Mouse (Mus musculus) testis, adult 2 months (tissue): ENCODE data around the gene Rcan3. TPM values are rescaled to one million over a fixed set of nuclear protein-coding genes. Genes with fewer than 3 reads are reported as not detected.

Experiments
- H3K27ac ChIP-seq: fragments of 200-500 bp; 2 replicates; pipeline ENCODE4 v1.5.1; 2012; ENCODE audit warnings: low read depth, low read length; ENCODE audit not compliant: control insufficient read depth, insufficient read depth
- H3K27me3 ChIP-seq: fragments of 200-500 bp; 2 replicates; pipeline ENCODE4 v1.6.1; 2012; ENCODE audit warnings: mild to moderate bottlenecking, low read length, moderate library complexity; ENCODE audit not compliant: control insufficient read depth, insufficient read depth
- H3K36me3 ChIP-seq: fragments of 200-500 bp; 2 replicates; pipeline ENCODE4 v1.6.1; 2012; ENCODE audit warnings: mild to moderate bottlenecking, low read length; ENCODE audit not compliant: control insufficient read depth, insufficient read depth
- H3K4me1 ChIP-seq: fragments of 200-500 bp; 2 replicates; pipeline ENCODE4 v1.6.1; 2012; ENCODE audit warnings: low read length; ENCODE audit not compliant: control insufficient read depth, insufficient read depth
- H3K4me3 ChIP-seq: fragments of 200-500 bp; 2 replicates; pipeline ENCODE4 v1.5.1; 2012; ENCODE audit warnings: low read depth, mild to moderate bottlenecking, low read length, moderate library complexity, mixed read lengths; ENCODE audit not compliant: control insufficient read depth
- CTCF ChIP-seq: fragments of 200-500 bp; IDR thresholded peaks from 2 replicates; pipeline ENCODE4 v1.5.1; 2012; ENCODE audit warnings: low read depth, mild to moderate bottlenecking, inconsistent platforms, low read length, moderate library complexity; ENCODE audit not compliant: control insufficient read depth, insufficient read depth, insufficient replicate concordance
- POLR2A ChIP-seq: fragments of 200-500 bp; IDR thresholded peaks from 2 replicates; pipeline ENCODE4 v1.6.1; 2012; ENCODE audit warnings: low read depth, mild to moderate bottlenecking, inconsistent platforms, low read length, moderate library complexity; ENCODE audit not compliant: control insufficient read depth
- polyA plus RNA-seq: library from polyadenylated mRNA; depleted of rRNA; stranded (reverse); fragments of >200 nt; gene quantifications from 2 replicates; pipeline ENCODE4 v1.2.3, GENCODE M21; 2012

Gene Rcan3
- polyA plus RNA-seq, 1 experiment: 3.0 TPM

DNA sequence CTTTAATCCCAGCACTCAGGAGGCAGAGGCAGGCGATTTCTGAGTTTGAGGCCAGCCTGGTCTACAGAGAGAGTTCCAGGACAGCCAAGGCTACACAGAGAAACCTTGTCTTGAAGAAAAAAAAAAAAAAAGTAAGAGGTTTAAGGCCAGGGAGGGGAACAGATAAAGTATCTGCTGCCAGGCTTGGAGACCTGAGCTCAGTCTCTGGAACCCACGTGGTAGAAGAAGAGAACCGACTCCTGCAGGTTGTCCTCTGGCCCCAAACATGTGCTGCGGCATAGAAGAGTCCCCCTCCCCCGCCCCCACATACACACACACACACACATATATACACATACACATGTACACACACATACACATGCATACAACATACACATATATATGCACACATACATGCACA is 8.8 kb upstream of the Rcan3 start:
- Histone ChIP-seq H3K36me3 (no peaks in the 10 kb centered on the region), H3K4me3 (no peak overlapping the region), H3K27ac (no peak overlapping the region), H3K27me3 (no peaks in the 10 kb centered on the region), H3K4me1 (peaks cover 2% of the 10 kb centered on the region; the same call in 1 of the 2 replicates)
- TF ChIP-seq CTCF: no peak
- TF ChIP-seq POLR2A: no peak

DNA sequence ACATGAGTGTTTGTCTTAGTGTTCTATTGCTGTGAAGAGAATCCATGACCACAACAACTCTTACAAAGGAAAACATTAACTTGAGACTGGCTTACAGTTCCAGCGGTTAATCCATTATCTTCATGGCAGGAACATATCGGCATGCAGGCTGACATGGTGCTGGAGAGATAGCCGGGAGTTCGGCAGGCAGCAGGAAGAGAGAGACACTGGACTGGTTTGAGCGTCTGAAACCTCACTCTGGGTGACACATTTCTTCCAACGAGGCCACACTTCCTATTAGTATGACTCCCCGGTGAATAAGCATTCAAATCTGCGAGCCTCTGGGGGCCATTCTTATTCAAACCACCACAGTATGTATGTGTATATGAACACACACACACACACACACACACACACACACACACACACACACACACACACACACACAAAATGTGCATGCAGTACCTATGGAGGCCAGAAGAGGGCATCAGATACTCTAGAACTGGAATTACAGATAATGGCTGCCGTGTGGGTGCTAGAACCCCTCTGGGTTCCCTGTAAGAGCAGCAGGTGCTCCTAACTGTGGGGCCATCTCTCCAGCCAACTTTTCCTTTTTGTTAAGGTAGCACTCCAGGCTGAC is 6.4 kb upstream of the Rcan3 start:
- Histone ChIP-seq H3K36me3 (no peaks in the 10 kb centered on the region), H3K4me1 (peaks cover 8% of the 10 kb centered on the region), H3K27me3 (no peaks in the 10 kb centered on the region), H3K4me3 (no peak overlapping the region), H3K27ac (no peak overlapping the region)
- TF ChIP-seq POLR2A (no peak), CTCF (peak; percentile 23; the same call in 1 of the 2 replicates)

DNA sequence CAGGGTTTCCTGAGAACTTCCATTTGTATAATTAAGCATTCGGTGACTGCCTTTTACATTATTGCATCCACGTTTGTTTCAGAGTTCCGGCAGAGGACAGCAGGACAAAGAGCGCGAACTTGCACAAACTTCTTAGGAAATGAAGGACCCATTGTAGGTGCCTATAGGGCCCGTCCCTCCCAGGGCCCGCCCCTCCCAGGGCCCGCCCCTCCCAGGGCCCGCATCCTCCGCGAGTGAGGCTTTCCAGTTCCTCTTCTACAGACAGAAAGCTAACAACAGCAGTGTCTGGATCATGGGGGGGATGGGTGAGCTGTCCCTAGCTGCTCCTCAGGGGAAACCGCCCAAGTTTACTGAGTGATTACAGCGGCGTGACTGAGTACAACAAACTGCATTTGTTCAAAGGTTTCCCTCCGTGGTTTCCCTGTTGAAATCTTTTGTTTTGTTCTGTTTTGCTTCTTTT is 5.6 kb upstream of the Rcan3 start:
- Histone ChIP-seq H3K36me3 (no peaks in the 10 kb centered on the region), H3K27ac (no peak overlapping the region)

DNA sequence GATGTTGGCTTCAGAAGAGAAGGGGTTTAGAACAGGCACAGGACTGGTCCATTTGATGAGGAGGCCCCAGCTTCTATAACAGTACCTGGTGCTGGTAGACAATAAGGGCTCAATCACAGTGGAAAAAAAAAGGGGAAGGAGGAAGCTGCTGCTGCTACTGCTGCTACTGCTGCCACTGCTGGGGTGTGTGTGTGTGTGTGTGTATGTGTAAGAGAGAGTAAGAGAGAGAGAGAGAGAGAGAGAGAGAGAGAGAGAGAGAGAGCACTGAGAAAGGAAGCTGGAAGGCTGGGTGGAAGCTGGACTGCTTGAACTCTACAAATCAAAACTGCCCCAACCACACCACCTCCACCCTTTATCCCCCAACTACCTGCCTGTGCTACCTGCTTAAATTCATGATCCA is 4.3 kb upstream of the Rcan3 start:
- Histone ChIP-seq H3K4me1 (peaks cover 19% of the 10 kb centered on the region), H3K27me3 (no peaks in the 10 kb centered on the region), H3K4me3 (no peak overlapping the region), H3K36me3 (no peaks in the 10 kb centered on the region), H3K27ac (no peak overlapping the region)
- TF ChIP-seq POLR2A (no peak), CTCF (no peak)

More for the DNA sequence above, 5.6 kb upstream of the Rcan3 start:
- Histone ChIP-seq H3K4me3 (no peak overlapping the region), H3K4me1 (peaks cover 12% of the 10 kb centered on the region), H3K27me3 (no peaks in the 10 kb centered on the region)
- TF ChIP-seq POLR2A: no peak
- TF ChIP-seq CTCF: no peak

DNA sequence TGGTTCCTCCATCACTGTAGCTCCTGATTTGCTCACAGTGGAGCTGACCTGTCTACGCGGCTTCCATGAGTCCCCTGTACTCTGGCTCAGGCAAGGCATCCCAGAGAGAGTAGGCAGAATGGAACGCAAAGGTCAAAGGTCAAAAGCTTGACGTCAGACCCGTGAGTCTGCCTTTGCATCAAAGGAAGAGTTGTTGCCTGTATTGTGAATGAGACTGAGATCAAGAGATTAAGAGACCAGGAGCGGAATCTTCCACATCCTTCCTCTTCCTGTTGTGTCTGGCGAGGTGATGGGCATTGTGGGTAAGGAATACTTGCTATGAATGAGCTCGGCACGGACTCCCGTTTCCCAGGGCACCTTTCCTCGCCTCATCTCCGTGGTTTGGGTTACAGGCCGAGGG is 2.6 kb upstream of the Rcan3 start:
- no peak overlapping the region for H3K27ac ChIP-seq
- no peak for TF ChIP-seq POLR2A
- H3K36me3 ChIP-seq: no peaks in the 10 kb centered on the region
- no peaks in the 10 kb centered on the region for H3K27me3 ChIP-seq
- H3K4me3 ChIP-seq: no peak overlapping the region
- H3K4me1 ChIP-seq: peaks cover 19% of the 10 kb centered on the region

DNA sequence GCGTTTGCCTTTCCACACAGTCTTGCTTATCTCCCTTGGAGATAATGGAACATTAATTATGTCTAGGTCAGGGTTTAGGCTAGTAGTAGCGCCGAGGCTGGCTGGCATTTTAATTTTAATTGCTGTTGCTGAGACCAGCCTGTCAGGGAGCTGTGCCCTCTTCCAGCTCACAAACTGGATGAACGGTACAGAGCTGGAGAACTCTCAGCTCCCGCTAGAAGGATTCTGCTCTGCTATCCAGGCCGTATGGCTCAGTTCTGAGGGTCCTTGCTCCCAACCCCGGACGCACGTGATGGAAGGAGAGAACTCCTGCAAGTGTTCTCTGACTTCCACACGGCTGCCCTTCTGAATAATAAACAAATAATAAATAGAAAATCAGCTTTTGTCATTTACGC is 739 bp upstream of the Rcan3 start:
- Histone ChIP-seq H3K36me3 (no peaks in the 10 kb centered on the region), H3K27ac (peak overlapping the region; percentile 54), H3K4me3 (peak overlapping the region; percentile 84), H3K4me1 (peaks cover 19% of the 10 kb centered on the region), H3K27me3 (no peaks in the 10 kb centered on the region)
- TF ChIP-seq CTCF (no peak), POLR2A (no peak)

DNA sequence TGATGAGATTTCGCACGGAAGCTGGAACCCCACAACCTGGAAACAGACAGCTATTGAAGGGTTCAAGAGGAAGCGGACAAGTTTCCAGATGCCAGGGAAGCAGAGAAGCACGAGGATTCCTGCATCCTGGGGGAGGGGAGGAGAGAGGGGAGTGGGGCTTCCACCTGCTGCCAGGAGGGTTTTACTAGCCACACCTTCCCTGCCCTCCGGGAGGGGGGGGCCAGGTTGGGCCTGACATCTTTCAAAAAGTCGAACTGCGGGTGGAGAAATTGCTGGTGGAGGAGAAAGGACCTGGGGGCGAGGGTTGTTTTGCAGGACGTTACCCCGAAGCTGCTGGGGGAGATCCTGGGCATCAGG is 589 bp downstream of the Rcan3 start:
- H3K27ac ChIP-seq: peak overlapping the region; percentile 25; the same call in 1 of the 2 replicates
- no peaks in the 10 kb centered on the region for H3K36me3 ChIP-seq
- TF ChIP-seq POLR2A (no peak), CTCF (no peak)
- peaks cover 17% of the 10 kb centered on the region for H3K4me1 ChIP-seq
- H3K4me3 ChIP-seq: peak overlapping the region; percentile 91
- no peaks in the 10 kb centered on the region for H3K27me3 ChIP-seq

DNA sequence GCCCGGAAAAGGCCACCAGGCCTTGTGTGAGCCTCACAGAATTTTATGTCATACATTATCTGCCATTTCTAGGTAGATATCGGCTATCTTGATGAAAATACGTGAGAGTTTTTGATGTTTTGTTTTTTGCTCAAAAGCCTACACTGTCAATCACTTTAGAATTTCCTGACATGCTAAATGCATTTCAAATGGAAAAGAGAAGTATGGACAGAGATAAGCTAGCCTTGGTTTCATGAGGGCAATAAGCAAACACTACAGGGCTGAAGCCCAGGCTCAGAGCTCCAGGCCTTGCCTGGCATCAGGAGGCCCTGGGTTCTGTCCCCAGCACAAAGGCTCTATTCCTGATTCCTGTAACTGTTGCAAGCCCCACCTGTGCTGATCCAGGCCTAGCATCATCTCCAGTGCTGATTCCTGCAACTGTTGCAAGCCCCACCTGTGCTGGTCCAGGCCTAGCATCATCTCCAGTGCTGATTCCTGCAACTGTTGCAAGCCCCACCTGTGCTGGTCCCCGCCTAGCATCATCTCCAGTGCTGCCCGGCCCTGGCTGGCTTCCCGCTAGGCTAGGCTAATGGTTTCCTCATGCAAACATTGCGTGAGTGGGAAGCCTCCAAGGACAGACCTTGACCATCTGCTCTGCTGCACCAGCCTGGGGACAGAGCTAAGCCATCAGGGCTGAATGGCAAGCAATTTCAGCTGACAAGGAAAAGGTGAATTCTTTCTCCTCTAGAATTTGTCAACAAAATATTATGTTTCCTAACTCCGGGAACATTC is 3.5 kb downstream of the Rcan3 start:
- Histone ChIP-seq H3K27me3 (no peaks in the 10 kb centered on the region), H3K4me3 (no peak overlapping the region), H3K36me3 (no peaks in the 10 kb centered on the region), H3K4me1 (peaks cover 11% of the 10 kb centered on the region), H3K27ac (no peak overlapping the region)
- TF ChIP-seq CTCF (no peak), POLR2A (no peak)
